Mouse (Mus musculus) CH12.LX (cell line): ENCODE results near the gene Zfp790. TPM values are rescaled to one million over a fixed set of nuclear protein-coding genes. Genes with fewer than 3 reads are reported as not detected.

Experiments used
- DNase-seq: peaks from one replicate; pipeline ENCODE4 v3.0.0-alpha.2; 2013; ENCODE audit errors: extremely low read depth
- H3K27ac ChIP-seq: 2 replicates; pipeline ENCODE4 v1.5.1; 2012; ENCODE audit warnings: low read depth, mild to moderate bottlenecking, control low read depth, moderate library complexity; ENCODE audit not compliant: insufficient read depth
- H3K27me3 ChIP-seq: replicated peaks from 2 replicates; pipeline ENCODE3; 2012; ENCODE audit warnings: inconsistent platforms
- H3K36me3 ChIP-seq, 2 experiments: replicated peaks in 1 of 2; 2 replicates each; pipeline versions ENCODE3 to v1.6.1; 2012; ENCODE audit warnings: inconsistent platforms in 1 of 2, low read length in 1 of 2, mild to moderate bottlenecking in 1 of 2, mixed read lengths in 1 of 2, moderate library complexity in 1 of 2; ENCODE audit not compliant: control insufficient read depth in 1 of 2, insufficient read depth in 1 of 2
- H3K4me1 ChIP-seq, 2 experiments: 2 replicates each; pipeline ENCODE4 v1.6.1; 2012; ENCODE audit warnings: inconsistent platforms in 1 of 2, moderate library complexity in 1 of 2; ENCODE audit not compliant: insufficient read depth in 2 of 2, control insufficient read depth in 1 of 2
- H3K4me2 ChIP-seq: 2 replicates; pipeline ENCODE4 v1.6.1; 2012; ENCODE audit warnings: low read depth, mild to moderate bottlenecking, control low read depth; ENCODE audit not compliant: poor library complexity, insufficient read depth, severe bottlenecking
- H3K4me3 ChIP-seq, 3 experiments: fragments of 150-350 bp in 1 of 3; sonication (generic) in 1 of 3; replicated peaks in 1 of 3; 2 replicates each; pipeline versions ENCODE3 to v1.5.1; 2011 to 2012; ENCODE audit warnings: low read depth in 2 of 3, low read length in 2 of 3, mild to moderate bottlenecking in 2 of 3, moderate library complexity in 2 of 3, control low read depth in 1 of 3, improper control_type of control experiment in 1 of 3, inconsistent platforms in 1 of 3, mixed read lengths in 1 of 3; ENCODE audit not compliant: poor library complexity in 1 of 3
- H3K79me2 ChIP-seq: replicated peaks from 2 replicates; pipeline ENCODE4 v1.6.1; 2012; ENCODE audit warnings: mild to moderate bottlenecking, moderate library complexity; ENCODE audit not compliant: control insufficient read depth, poor library complexity, insufficient read depth, severe bottlenecking; ENCODE audit errors: extremely low read depth
- H3K9ac ChIP-seq: 2 replicates; pipeline ENCODE4 v1.6.1; 2012; ENCODE audit warnings: low read depth, mild to moderate bottlenecking, control low read depth, moderate library complexity; ENCODE audit not compliant: insufficient read depth
- H3K9me3 ChIP-seq: replicated peaks from 2 replicates; pipeline ENCODE3; 2012; ENCODE audit warnings: low read length, inconsistent platforms, mixed read lengths
- BHLHE40 ChIP-seq: IDR thresholded peaks from 2 replicates; pipeline ENCODE4 v1.6.1; 2011; ENCODE audit warnings: mild to moderate bottlenecking, low read depth, low read length, improper control_type of control experiment
- CHD1 ChIP-seq: IDR thresholded peaks from 2 replicates; pipeline ENCODE4 v1.6.1; 2012; ENCODE audit warnings: low read depth, low read length, improper control_type of control experiment, inconsistent platforms
- CHD2 ChIP-seq: IDR thresholded peaks from 2 replicates; pipeline ENCODE4 v1.6.1; 2011; ENCODE audit warnings: low read length, improper control_type of control experiment
- CTCF ChIP-seq, 2 experiments: IDR thresholded peaks in 1 of 2; conservative IDR thresholded peaks in 1 of 2; 2 replicates each; pipeline ENCODE4 v1.5.1; 2011 to 2012; ENCODE audit warnings: low read depth in 2 of 2, low read length in 2 of 2, improper control_type of control experiment in 1 of 2, inconsistent platforms in 1 of 2, mild to moderate bottlenecking in 1 of 2, moderate library complexity in 1 of 2
- E2F4 ChIP-seq: IDR thresholded peaks from 2 replicates; pipeline ENCODE4 v1.6.1; 2011; ENCODE audit warnings: low read depth, low read length, improper control_type of control experiment; ENCODE audit not compliant: insufficient replicate concordance
- ELF1 ChIP-seq: IDR thresholded peaks from 2 replicates; pipeline ENCODE4 v1.6.1; 2014; ENCODE audit warnings: low read depth, mild to moderate bottlenecking, inconsistent platforms, low read length, improper control_type of control experiment
- EP300 ChIP-seq: IDR thresholded peaks from 2 replicates; pipeline ENCODE4 v1.6.1; 2011; ENCODE audit warnings: low read length, improper control_type of control experiment
- ETS1 ChIP-seq: conservative IDR thresholded peaks from 2 replicates; pipeline ENCODE4 v1.6.1; 2012; ENCODE audit warnings: low read depth, mild to moderate bottlenecking, inconsistent platforms, low read length, improper control_type of control experiment, moderate library complexity
- GABPA ChIP-seq: IDR thresholded peaks from 2 replicates; pipeline ENCODE4 v1.6.1; 2012; ENCODE audit warnings: low read depth, low read length, improper control_type of control experiment, inconsistent platforms; ENCODE audit not compliant: insufficient replicate concordance
- HCFC1 ChIP-seq: IDR thresholded peaks from 2 replicates; pipeline ENCODE4 v1.6.1; 2012; ENCODE audit warnings: low read depth, mild to moderate bottlenecking, inconsistent platforms, low read length, improper control_type of control experiment
- IRF4 ChIP-seq: IDR thresholded peaks from 2 replicates; pipeline ENCODE4 v1.6.1; 2014; ENCODE audit warnings: low read depth, mild to moderate bottlenecking, inconsistent platforms, low read length, improper control_type of control experiment
- JUN ChIP-seq: IDR thresholded peaks from 2 replicates; pipeline ENCODE4 v1.6.1; 2011; ENCODE audit warnings: low read depth, mild to moderate bottlenecking, low read length, improper control_type of control experiment, moderate library complexity; ENCODE audit not compliant: insufficient read depth
- JUND ChIP-seq: conservative IDR thresholded peaks from 2 replicates; pipeline ENCODE4 v1.6.1; 2011; ENCODE audit warnings: low read depth, low read length, improper control_type of control experiment
- KAT2A ChIP-seq: IDR thresholded peaks from 2 replicates; pipeline ENCODE4 v1.6.1; 2012; ENCODE audit warnings: low read length, improper control_type of control experiment, inconsistent platforms; ENCODE audit not compliant: insufficient replicate concordance
- MAFK ChIP-seq: IDR thresholded peaks from 2 replicates; pipeline ENCODE4 v1.6.1; 2011; ENCODE audit warnings: low read length, improper control_type of control experiment; ENCODE audit not compliant: insufficient replicate concordance
- MAX ChIP-seq: IDR thresholded peaks from 2 replicates; pipeline ENCODE4 v1.6.1; 2011; ENCODE audit warnings: low read length, improper control_type of control experiment
- MAZ ChIP-seq: IDR thresholded peaks from 2 replicates; pipeline ENCODE4 v1.6.1; 2012; ENCODE audit warnings: low read depth, mild to moderate bottlenecking, inconsistent platforms, low read length, improper control_type of control experiment, moderate library complexity
- MEF2A ChIP-seq: IDR thresholded peaks from 2 replicates; pipeline ENCODE4 v1.6.1; 2014; ENCODE audit warnings: low read depth, mild to moderate bottlenecking, inconsistent platforms, low read length, improper control_type of control experiment, borderline replicate concordance
- MXI1 ChIP-seq: IDR thresholded peaks from 2 replicates; pipeline ENCODE4 v1.6.1; 2011; ENCODE audit warnings: mild to moderate bottlenecking, low read depth, low read length, improper control_type of control experiment
- MYC ChIP-seq: IDR thresholded peaks from 2 replicates; pipeline ENCODE4 v1.6.1; 2011; ENCODE audit warnings: low read depth, mild to moderate bottlenecking, improper control_type of control experiment, low read length
- NRF1 ChIP-seq: IDR thresholded peaks from 2 replicates; pipeline ENCODE4 v1.6.1; 2014; ENCODE audit warnings: low read depth, mild to moderate bottlenecking, inconsistent platforms, low read length, improper control_type of control experiment, moderate library complexity
- PAX5 ChIP-seq: IDR thresholded peaks from 2 replicates; pipeline ENCODE4 v1.6.1; 2012; ENCODE audit warnings: low read length, inconsistent platforms, mixed read lengths
- POLR2A ChIP-seq: IDR thresholded peaks from 2 replicates; pipeline ENCODE4 v1.6.1; 2011; ENCODE audit warnings: low read depth, mild to moderate bottlenecking, improper control_type of control experiment, low read length
- POLR2AphosphoS2 ChIP-seq: IDR thresholded peaks from 2 replicates; pipeline ENCODE4 v1.6.1; 2011; ENCODE audit warnings: low read depth, low read length, improper control_type of control experiment
- RAD21 ChIP-seq: IDR thresholded peaks from 2 replicates; pipeline ENCODE4 v1.6.1; 2011; ENCODE audit warnings: low read depth, mild to moderate bottlenecking, low read length, improper control_type of control experiment, moderate library complexity
- RCOR1 ChIP-seq: conservative IDR thresholded peaks from 2 replicates; pipeline ENCODE4 v1.6.1; 2012; ENCODE audit warnings: low read depth, mild to moderate bottlenecking, inconsistent platforms, low read length, improper control_type of control experiment
- SIN3A ChIP-seq: IDR thresholded peaks from 2 replicates; pipeline ENCODE4 v1.6.1; 2012; ENCODE audit warnings: low read length, improper control_type of control experiment, inconsistent platforms
- SMC3 ChIP-seq: IDR thresholded peaks from 2 replicates; pipeline ENCODE4 v1.6.1; 2011; ENCODE audit warnings: low read depth, low read length, improper control_type of control experiment
- TBP ChIP-seq: conservative IDR thresholded peaks from 2 replicates; pipeline ENCODE4 v1.6.1; 2011; ENCODE audit warnings: low read depth, low read length, improper control_type of control experiment
- TCF12 ChIP-seq: IDR thresholded peaks from 2 replicates; pipeline ENCODE4 v1.6.1; 2014; ENCODE audit warnings: low read depth, mild to moderate bottlenecking, inconsistent platforms, low read length, improper control_type of control experiment
- UBTF ChIP-seq: IDR thresholded peaks from 2 replicates; pipeline ENCODE4 v1.6.1; 2012; ENCODE audit warnings: low read depth, mild to moderate bottlenecking, inconsistent platforms, low read length, improper control_type of control experiment, moderate library complexity
- USF1 ChIP-seq: IDR thresholded peaks from 2 replicates; pipeline ENCODE4 v1.6.1; 2014; ENCODE audit warnings: low read depth, mild to moderate bottlenecking, inconsistent platforms, low read length, improper control_type of control experiment
- USF2 ChIP-seq: conservative IDR thresholded peaks from 2 replicates; pipeline ENCODE4 v1.6.1; 2011; ENCODE audit warnings: low read depth, low read length, improper control_type of control experiment
- ZC3H11A ChIP-seq: IDR thresholded peaks from 2 replicates; pipeline ENCODE4 v1.6.1; 2012; ENCODE audit warnings: low read depth, mild to moderate bottlenecking, inconsistent platforms, low read length, improper control_type of control experiment
- ZKSCAN1 ChIP-seq: IDR thresholded peaks from 2 replicates; pipeline ENCODE4 v1.6.1; 2012; ENCODE audit warnings: low read depth, inconsistent platforms, low read length, improper control_type of control experiment, borderline replicate concordance
- ZMIZ1 ChIP-seq: IDR thresholded peaks from 2 replicates; pipeline ENCODE4 v1.6.1; 2012; ENCODE audit warnings: low read depth, mild to moderate bottlenecking, inconsistent platforms, low read length, improper control_type of control experiment
- ZNF384 ChIP-seq: IDR thresholded peaks from 2 replicates; pipeline ENCODE4 v1.6.1; 2012; ENCODE audit warnings: low read depth, low read length, improper control_type of control experiment, inconsistent platforms
- dilution Hi-C: fragments of 300-500 bp; cut with MboI; formaldehyde crosslinking; loops from 2 replicates; pipeline ENCODE4 v1.14.3; 2020; ENCODE audit warnings: low sequenced_read_pairs; ENCODE audit not compliant: extremely low pct_unique_long_range_greater_than_20kb, extremely low pct_ligation_motif_present
- in situ Hi-C: fragments of 300-500 bp; cut with MboI; formaldehyde crosslinking; loops from 3 replicates; pipeline ENCODE4 v1.14.3; 2019; ENCODE audit warnings: low sequenced_read_pairs, low pct_ligation_motif_present, low pct_unique_long_range_greater_than_20kb, mixed read lengths
- polyA plus RNA-seq: library from polyadenylated mRNA; unstranded; fragments of >175 nt; gene quantifications from 2 replicates; pipeline ENCODE4 v1.2.1, GENCODE M21; 2012; ENCODE audit warnings: low read depth; ENCODE audit not compliant: insufficient read length
- total RNA-seq, 2 experiments: library from RNA; depleted of rRNA; stranded (reverse); fragments of 300-350 nt in 1 of 2; fragments of >200 nt in 1 of 2; gene quantifications; 2 replicates each; pipeline ENCODE4 v1.2.3; 2012 to 2014

Zfp790 gene
- total and polyA plus RNA-seq, 3 experiments: 4.6 to 7.6 (median 5.8) TPM

DNA sequence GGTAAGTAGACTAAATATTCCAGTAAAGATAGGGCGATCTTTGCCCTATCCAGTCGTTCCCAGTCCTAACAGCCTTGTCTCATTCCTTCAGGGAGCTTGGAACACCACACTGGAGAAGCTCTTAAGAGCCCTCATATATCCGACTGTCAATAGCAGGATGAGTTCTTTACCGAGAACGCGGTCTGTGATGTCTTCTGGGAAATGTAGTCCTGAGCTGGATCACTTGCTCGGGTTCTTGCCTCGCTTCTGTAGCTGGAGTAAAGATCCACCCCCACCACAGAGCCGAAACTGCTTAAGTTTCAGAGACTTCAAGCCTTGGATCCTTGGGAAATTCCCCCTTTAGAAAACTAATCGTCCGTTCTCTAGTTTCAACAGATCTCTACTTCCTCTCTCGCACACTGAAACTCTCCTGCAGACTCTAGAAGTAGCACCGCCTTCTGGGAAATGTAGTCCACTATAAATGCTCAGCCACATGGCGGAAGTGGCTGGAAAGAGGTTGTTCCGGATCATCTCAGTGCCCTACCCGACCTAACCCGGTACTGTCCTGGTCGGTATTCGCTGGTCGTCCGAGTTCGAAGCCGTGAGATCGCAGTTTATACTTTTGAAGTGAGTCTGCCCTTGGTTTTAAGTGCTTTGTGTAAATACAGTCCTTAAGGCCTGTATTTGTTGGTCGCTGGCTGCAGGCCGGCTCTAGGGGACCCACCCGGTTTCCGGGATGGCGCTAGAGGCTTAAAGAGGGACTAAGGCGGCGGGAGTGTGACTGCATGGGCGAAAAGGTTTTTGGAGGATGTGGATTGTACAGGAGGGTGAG lies 47.6 kb upstream of the Zfp790 start, which contains the start of gene Zfp84:
Gene Zfp84 (plus strand): TSS at position 463 of the 811 bp plus-strand sequence.
- peaks cover 13 to 27% of the 10 kb centered on the region in 2 experiments for H3K36me3 ChIP-seq
- in situ Hi-C loops (loop anchor here (5.0 kb wide), 1 partner anchor 41 kb away; the partner anchor contains the start of gene Catsperg2), dilution Hi-C loops (no loop called here)
- H3K79me2 ChIP-seq: peaks cover 23% of the 10 kb centered on the region
- H3K9me3 ChIP-seq: peaks cover 3% of the 10 kb centered on the region
- H3K4me3 ChIP-seq: peak within 1 kb of the TSS; percentile 71 to 97 (median 85)
- peak within 1 kb of the TSS; percentile 94 for H3K4me2 ChIP-seq
- peak; percentile 98 for DNase-seq
- H3K9ac ChIP-seq: peak within 1 kb of the TSS; percentile 88
- H3K27me3 ChIP-seq: no peaks in the 10 kb centered on the region
- peaks cover 2 to 50% of the 10 kb centered on the region in 2 experiments; a peak in 3 of 4 replicates for H3K4me1 ChIP-seq
- peak within 1 kb of the TSS; percentile 89 for H3K27ac ChIP-seq
- TF ChIP-seq ZMIZ1: peak; percentile 71
- peak; percentile 96 for TF ChIP-seq HCFC1
- TF ChIP-seq MAFK: no peak
- TF ChIP-seq MEF2A: no peak; the same call in 1 of the 2 replicates
- TF ChIP-seq ZNF384: no peak
- 0 out of 2 replicates have a peak, but pooled peaks have one; percentile 15 for TF ChIP-seq RCOR1
- TF ChIP-seq NRF1: no peak
- TF ChIP-seq ZKSCAN1: no peak
- peak; percentile 56 for TF ChIP-seq ETS1
- TF ChIP-seq POLR2AphosphoS2: peak; percentile 83; the same call in 1 of the 2 replicates
- peak; percentile 15; the same call in 1 of the 2 replicates for TF ChIP-seq JUND
- peak; percentile 84 for TF ChIP-seq POLR2A
- no peak for TF ChIP-seq USF1
- peak; percentile 85; the same call in 1 of the 2 replicates for TF ChIP-seq MXI1
- peak; percentile 80 for TF ChIP-seq IRF4
- TF ChIP-seq ZC3H11A: no peak
- peak in 1 of 2 experiments; percentile 30; a peak in 2 of 4 replicates for TF ChIP-seq CTCF (conservative IDR thresholded peaks at IDR 0.05 in 1 of 2, IDR thresholded peaks at IDR 0.05 in 1 of 2; ENCODE audit: low read depth in 2 of 2, low read length in 2 of 2)
- no peak for TF ChIP-seq PAX5
- TF ChIP-seq KAT2A: peak; percentile 95; the same call in 1 of the 2 replicates
- peak; percentile 75 for TF ChIP-seq TCF12
- TF ChIP-seq TBP: peak; percentile 98
- no peak; the same call in 1 of the 2 replicates for TF ChIP-seq USF2
- TF ChIP-seq BHLHE40: 0 out of 2 replicates have a peak, but pooled peaks have one; percentile 4
- peak; percentile 73 for TF ChIP-seq MAX
- TF ChIP-seq EP300: peak; percentile 4; the same call in 1 of the 2 replicates
- TF ChIP-seq SIN3A: peak; percentile 94
- TF ChIP-seq RAD21: peak; percentile 10
- TF ChIP-seq MYC: peak; percentile 88
- TF ChIP-seq CHD2: peak; percentile 85
- TF ChIP-seq ELF1: peak; percentile 98
- TF ChIP-seq CHD1: peak; percentile 48; the same call in 1 of the 2 replicates
- peak; percentile 13 for TF ChIP-seq JUN
- TF ChIP-seq SMC3: no peak
- no peak for TF ChIP-seq UBTF
- peak; percentile 81; the same call in 1 of the 2 replicates for TF ChIP-seq E2F4
- peak; percentile 74; the same call in 1 of the 2 replicates for TF ChIP-seq MAZ
- peak; percentile 49; the same call in 1 of the 2 replicates for TF ChIP-seq GABPA
